Mouse (Mus musculus) MN1 (cell line): ENCODE data around the gene Ptgfrn.
A peak's percentile ranks its signal among the peaks of the same experiment; 100 is the strongest.

Experiments
- DNase-seq: peaks from one replicate; pipeline ENCODE4 v3.0.0-alpha.2; 2016; ENCODE audit warnings: low spot score

The Ptgfrn gene

GRCm38 (mm10) chr3:101078344-101078743 lies 31.7 kb downstream of the Ptgfrn start:
- DNase-seq, result peak; percentile 41

DNA sequence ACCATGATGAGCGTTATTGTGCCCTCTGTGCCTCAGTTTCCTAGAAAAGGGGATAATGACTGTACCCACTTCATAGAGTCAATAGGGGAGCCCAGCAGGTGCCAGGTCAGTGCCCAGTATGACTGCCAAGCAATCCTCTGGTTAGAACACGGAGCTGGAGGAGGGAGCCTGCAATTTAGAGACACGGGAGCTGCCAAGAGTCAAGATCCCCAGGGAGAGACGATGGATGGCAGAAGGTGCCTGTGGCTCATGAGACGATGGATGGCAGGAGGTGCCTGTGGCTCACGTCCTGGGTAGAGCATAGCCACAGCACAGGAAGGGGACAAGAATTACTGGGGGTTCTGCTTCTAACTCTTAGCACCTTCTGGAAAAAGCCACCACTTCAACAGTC lies 32.4 kb downstream of the Ptgfrn start:
- DNase-seq, result peak; percentile 54

- DNase-seq, result no peak
Measured at GRCm38 (mm10) chr3:101076966-101077709, 32.9 kb downstream of the Ptgfrn start.

- DNase-seq, result no peak
Measured at GRCm38 (mm10) chr3:101075866-101076265, 34.2 kb downstream of the Ptgfrn start.

GRCm38 (mm10) chr3:101073384-101073783 lies 36.7 kb downstream of the Ptgfrn start:
- no peak for DNase-seq

GRCm38 (mm10) chr3:101072506-101073215 lies 37.4 kb downstream of the Ptgfrn start:
- DNase-seq, result no peak

DNA sequence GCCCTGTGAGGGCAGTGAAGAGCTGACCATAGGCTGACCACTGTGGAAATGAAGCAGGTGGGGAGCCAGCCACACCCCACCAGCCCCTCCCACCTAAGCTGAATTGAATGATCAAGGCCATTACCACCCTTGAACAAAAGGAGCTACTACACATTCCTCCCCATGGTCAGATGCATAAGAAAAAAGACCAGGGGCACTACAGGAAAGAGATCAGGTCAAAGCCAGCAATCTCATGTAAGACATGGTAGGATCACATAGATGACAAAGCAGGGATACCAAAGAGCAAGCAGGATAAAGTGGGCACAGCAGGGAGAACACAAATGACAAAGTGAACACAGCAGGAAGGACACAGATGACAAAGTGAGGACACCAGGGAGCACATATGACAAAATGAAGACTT lies 38.5 kb downstream of the Ptgfrn start:
- DNase-seq, result no peak

DNA sequence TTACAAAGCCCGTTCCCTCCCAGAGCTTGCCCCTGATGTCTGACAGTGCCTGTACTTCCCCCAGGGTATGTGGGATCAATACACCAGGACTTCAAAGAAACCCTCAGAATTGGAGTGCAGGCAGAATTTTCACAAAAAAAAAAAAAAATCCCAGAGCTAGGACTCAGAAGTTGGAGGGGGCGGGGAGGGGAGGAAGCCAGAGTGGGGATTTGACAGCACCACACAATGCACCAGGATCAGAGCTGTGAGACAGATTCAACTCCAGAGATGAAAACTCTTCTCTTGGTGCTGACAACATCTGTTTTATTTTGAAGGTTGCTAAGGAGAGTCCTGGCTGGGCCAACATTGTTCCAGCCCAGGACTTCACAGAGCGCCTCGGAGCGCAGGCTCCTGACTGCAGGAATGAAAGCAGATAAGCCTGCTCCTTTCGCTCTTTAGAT lies 39.3 kb downstream of the Ptgfrn start:
- DNase-seq, result peak; percentile 51

DNA sequence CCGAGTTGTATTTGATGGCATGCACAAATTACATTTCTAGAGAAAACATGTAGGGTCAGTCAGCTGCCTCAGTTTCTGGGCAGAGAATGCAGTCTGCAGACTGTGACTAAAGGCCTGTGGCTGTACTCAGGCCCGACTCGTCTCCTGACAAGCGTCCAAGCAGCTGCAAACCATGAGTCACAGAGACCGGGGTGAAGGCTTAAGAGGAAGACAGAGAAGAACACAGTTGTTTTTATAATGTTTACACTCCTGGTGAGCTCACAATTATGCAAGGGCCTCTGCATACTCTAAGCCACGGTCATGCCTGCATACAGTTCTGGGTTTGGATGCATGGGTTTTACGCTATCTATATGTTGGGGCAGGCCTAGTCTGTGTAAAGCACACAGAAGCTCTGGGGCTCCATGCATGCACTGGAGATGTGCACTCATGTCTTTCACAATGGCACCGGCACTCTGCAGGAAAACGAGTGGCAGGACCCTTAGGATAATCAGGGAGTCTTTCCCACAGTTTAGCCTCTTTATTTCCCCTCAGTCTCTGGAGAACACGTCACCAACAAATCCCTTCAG lies 39.8 kb downstream of the Ptgfrn start:
- peak; percentile 52 for DNase-seq

GRCm38 (mm10) chr3:101068701-101069100 lies 41.4 kb downstream of the Ptgfrn start:
- DNase-seq, result peak; percentile 65

- no peak for DNase-seq
Measured at GRCm38 (mm10) chr3:101066175-101066574, 43.9 kb downstream of the Ptgfrn start.

- DNase-seq, result no peak
Measured at GRCm38 (mm10) chr3:101061865-101062585, 48.1 kb downstream of the Ptgfrn start.

DNA sequence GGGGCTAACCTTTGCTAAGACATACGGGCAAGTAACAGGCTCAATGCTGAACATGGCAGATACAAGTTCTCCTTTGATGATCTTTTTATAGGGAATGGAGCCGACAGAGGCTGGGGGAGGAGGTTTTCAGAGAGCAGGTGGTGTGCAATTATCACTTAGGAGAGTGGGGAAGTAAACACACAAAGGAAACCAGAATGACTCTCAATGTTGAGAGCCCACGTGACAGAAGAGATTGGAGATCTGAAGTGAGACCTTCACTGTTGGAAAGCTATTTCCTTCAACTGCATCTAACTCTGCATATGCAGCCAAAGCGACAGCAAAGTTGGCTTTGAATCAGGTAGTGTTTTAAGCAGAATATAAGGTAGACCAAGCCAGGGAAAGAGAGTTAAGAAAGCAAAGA lies 50.9 kb downstream of the Ptgfrn start:
- DNase-seq, result no peak

DNA sequence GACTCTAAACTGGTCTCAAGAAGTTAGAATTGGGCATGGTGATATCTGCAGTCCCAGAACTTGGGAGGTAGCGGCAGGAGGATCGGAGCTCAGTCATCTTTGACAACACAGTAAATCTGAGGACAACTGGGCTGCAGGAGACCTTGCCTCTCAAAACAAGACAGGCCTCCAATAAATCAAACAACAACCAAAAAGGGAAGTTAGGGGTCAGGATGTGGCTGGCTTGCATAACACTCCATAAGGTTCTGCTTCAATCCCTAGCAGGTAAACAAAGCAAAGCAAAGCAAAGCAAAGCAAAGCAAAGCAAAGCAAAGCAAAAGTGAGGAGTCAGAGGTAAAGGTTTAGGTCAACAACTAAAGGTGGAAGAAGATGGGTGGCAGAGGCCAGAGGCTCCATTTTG lies 51.9 kb downstream of the Ptgfrn start:
- DNase-seq, result no peak

DNA sequence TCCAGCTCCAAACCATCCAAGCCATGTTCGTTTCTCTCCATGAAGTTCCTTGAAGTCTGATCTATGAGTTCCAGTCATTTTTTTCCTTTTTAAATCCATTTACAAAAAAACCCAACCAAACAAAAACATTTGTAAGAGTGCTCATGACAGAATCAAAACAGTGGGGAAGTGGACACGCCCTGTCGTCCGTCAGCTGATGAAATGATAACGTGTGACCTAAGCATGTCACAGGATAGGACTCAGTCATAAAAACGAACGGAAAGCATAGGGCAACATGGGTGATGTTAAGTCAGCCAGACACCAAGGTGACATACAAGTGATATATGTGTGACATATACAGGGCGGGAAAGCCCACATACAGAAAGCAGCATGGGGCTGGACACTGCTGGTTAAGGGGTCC lies 54.9 kb downstream of the Ptgfrn start:
- DNase-seq, result no peak

DNA sequence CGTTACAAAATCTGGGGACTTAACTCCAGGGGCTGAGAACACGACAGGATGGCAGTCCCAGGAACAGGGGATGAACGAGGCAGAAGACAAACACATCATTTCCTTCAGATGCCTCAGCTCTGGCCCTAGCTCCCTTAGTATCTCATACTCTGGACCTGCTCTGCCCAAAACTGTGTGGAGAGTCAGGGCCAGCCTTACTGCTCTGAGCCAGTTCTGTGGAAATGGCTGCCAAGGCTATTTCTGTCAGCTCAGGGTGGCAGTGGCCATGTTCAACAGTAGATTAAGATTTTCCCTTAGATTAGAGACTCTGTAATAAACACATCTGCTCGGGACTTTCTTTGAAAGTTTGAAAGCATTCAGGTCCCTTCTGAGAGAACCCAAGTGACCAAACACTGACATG lies 58.5 kb downstream of the Ptgfrn start:
- DNase-seq, result no peak

DNA sequence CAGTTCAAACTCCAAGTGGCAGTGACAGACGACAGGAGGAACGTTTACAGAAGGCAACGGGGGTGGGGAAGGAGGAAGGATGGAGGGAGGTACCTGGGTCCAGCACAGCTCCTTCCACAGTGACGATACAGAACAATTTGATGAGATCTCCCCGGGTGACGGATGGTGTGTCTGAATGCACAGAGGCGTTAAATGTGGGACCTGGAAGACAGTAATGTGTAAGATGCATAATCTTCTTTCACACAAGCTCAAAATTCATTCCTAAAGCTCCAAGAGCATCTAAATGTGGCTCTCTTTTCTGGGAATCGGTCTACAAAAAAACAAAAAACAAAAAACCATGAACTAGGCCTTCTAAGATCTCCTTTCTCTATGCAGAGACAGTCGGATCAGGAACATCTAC lies 60.1 kb downstream of the Ptgfrn start:
- DNase-seq, result no peak

DNA sequence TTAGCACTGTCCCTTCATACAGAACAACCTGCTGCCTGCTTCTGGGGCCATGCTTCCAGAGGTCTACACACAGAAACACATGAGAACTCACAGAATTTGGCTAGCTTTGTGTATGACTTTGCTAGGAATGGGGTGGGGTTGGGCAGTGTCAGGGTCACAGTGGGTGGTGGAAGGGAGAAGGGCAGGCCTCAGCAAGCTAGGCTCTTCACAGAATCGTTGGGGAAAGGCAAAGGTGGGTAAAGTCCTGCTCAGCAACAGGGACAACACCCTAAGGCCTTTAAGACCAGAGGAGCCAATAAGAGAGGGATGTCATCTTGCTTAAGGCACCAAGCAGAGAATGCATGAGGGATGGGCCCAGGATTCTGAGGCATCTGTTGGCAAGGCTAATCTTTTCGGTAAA lies 61.3 kb downstream of the Ptgfrn start:
- DNase-seq, result no peak

GRCm38 (mm10) chr3:101047586-101048275 lies 62.3 kb downstream of the Ptgfrn start:
- peak; percentile 46 for DNase-seq

DNA sequence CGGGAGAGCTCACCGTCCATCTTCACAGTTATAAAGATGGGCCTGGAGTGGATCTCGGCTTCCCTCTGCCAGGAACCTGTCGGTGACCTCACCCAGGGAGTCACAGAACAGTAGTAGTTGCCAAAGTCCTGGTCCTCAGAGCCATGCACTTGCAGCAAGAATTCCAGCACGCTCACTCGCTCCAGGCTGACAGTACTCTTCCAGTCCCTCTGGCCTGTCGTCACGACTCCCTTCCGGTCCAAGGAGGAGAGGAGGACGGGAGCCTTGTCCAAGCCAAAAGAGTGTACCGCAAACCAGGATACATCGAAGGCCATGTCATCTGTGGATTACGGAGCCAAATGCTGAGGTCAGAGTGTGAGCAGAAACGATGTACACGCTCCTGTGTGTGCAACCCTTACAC lies 64.6 kb downstream of the Ptgfrn start:
- DNase-seq, result no peak

DNA sequence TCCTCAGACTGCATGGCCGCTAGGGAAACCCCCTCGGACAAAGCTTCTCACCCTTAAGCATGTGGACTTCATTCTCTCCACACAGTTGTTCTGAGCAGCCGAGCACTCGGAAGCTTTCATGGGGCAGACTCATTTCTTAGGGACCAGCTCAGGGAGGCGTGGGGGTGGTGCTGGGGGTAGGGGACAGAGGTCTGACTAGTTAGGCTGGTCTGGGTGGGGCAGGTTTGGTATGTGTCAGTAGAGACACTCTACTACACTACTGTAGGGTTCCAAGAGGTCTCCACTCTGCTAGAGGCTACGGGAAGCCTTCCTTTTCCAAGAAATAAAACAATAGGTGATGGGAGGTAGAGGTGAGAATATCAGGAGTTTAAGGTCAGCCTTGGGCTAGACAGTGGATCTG lies 65.4 kb downstream of the Ptgfrn start:
- DNase-seq, result no peak

DNA sequence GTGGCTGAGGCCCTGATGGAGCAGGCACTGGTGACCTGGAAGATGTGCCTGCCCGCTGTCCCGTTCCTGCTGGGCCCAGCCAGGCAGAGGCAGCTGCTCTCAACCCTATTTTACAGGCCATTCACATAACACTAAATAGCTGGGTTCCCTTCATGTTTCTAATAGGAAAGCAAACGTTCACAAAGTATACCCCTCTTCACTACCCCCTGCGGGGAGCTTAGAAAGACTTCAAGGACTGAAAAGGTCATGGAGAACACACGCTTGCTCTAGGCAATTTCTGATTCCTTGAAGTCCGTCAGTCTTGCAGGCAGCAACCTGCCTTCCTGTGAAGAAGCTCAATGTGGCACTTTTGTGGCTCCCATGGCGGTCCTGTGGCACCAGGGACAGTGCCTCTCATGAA lies 68.1 kb downstream of the Ptgfrn start:
- no peak for DNase-seq
